Mouse (Mus musculus): ENCODE results near the gene Dnah12.
"Not testable (repeated sequence)": the region's sequence is repeated elsewhere in the genome, so short reads cannot be mapped to it uniquely, and the experiment has no call there.

DNA sequence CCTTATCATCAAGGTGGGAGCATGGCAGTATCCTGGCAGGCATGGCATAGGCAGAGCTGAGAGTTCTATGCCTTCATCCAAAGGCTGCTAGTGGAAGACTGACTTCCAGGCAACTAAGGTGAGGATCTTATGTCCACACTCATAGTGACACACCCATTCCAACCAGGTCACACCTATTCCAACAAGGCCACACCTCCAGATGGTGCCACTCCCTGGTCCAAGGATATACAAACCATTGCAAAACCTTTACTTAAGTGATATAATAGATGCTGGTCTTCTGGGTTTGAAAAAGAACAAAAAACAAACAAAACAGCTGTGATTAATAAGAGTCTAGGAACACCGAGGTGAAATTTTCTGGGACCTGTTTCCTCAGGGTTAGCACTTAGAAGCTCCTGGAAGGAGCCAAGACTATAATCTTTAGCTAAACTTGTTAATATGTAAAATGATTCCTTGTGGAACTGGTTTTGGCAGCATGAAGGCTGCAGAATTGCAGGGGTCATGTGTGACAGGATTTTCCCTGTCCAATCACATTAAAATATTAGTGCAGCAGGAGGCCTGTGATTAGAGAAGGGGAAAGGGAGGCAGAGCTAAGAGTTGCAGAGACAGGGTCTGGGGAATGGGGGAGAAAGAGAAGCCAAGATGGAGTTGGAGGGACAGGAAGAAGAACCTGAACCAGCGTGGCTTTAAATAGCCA is 18.5 kb upstream of the Dnah12 start:
- not testable (repeated sequence) for TF ChIP-seq TAL1, GATA1 (IDR thresholded peaks at IDR 0.05; ENCODE audit: low read length)
